Mouse (Mus musculus) lung, embryonic 14.5 days (tissue): ENCODE data around the gene Dusp1. TPM values are rescaled to one million over a fixed set of nuclear protein-coding genes. Genes with fewer than 3 reads are reported as not detected.

Experiments used
- ATAC-seq: fragments of 200-750 bp; cut with Nextera tagmentation; 2 replicates; pipeline ENCODE4 v1.8.0; 2017; ENCODE audit warnings: mild to moderate bottlenecking, moderate TSS enrichment, moderate library complexity; ENCODE audit not compliant: insufficient read depth
- DNase-seq: peaks from one replicate; pipeline ENCODE4 v3.0.0-alpha.2; 2015
- H3K27ac ChIP-seq: fragments of 300-500 bp; sonication (generic); 2 replicates; pipeline ENCODE4 v1.5.1; 2014; ENCODE audit warnings: low read depth, mild to moderate bottlenecking, moderate library complexity
- H3K27me3 ChIP-seq: fragments of 300-500 bp; sonication (generic); 2 replicates; pipeline ENCODE4 v1.6.1; 2014; ENCODE audit warnings: low read length, control low read depth; ENCODE audit not compliant: insufficient read depth
- H3K36me3 ChIP-seq: fragments of 300-500 bp; sonication (generic); 2 replicates; pipeline ENCODE4 v1.6.1; 2014; ENCODE audit warnings: control low read depth; ENCODE audit not compliant: insufficient read depth
- H3K4me1 ChIP-seq: fragments of 300-500 bp; sonication (generic); 2 replicates; pipeline ENCODE4 v1.6.1; 2014; ENCODE audit warnings: antibody characterized with exemption, control low read depth; ENCODE audit not compliant: insufficient read depth
- H3K4me2 ChIP-seq: fragments of 300-500 bp; sonication (generic); 2 replicates; pipeline ENCODE4 v1.6.1; 2014; ENCODE audit warnings: mild to moderate bottlenecking
- H3K4me3 ChIP-seq: fragments of 300-500 bp; sonication (generic); 2 replicates; pipeline ENCODE4 v1.5.1; 2014; ENCODE audit warnings: low read depth, low read length
- H3K9ac ChIP-seq: fragments of 300-500 bp; sonication (generic); 2 replicates; pipeline ENCODE4 v1.6.1; 2014
- H3K9me3 ChIP-seq: fragments of 300-500 bp; sonication (generic); 2 replicates; pipeline ENCODE4 v1.6.1; 2016; ENCODE audit warnings: low read depth, low read length, control low read depth
- CTCF ChIP-seq: IDR thresholded peaks from 2 replicates; pipeline ENCODE4 v1.5.1; 2016; ENCODE audit warnings: antibody characterized with exemption, low read depth
- WGBS: fragments of 180-500 bp; shearing (Covaris S2); extraction: QIAGEN DNeasy Blood & Tissue Kit; methylation state at CpG from one replicate; pipeline ENCODE4 v1.1.7; 2014; 5-methylcytosine and 5-hydroxymethylcytosine counted together
- polyA plus RNA-seq: library from polyadenylated mRNA; unstranded; fragments of >200 nt; fragmentation: Nextera tagmentation; extraction: Ambion mirVana; gene quantifications from 2 replicates; pipeline ENCODE4 v1.2.1, GENCODE M21; 2014

The Dusp1 gene
- polyA plus RNA-seq, 1 experiment from 2014 or later = 24.5 TPM

- Histone ChIP-seq H3K36me3 (no peaks in the 10 kb centered on the region), H3K4me3 (no peak overlapping the region), H3K4me1 (no peaks in the 10 kb centered on the region), H3K27me3 (no peaks in the 10 kb centered on the region), H3K9ac (no peak overlapping the region), H3K4me2 (no peak overlapping the region), H3K27ac (no peak overlapping the region), H3K9me3 (no peaks in the 10 kb centered on the region)
- WGBS = 64% methylated on average over 7 of the region's 7 CpGs
- DNase-seq = no peak
- TF ChIP-seq CTCF = no peak
- no peak for ATAC-seq
Measured at GRCm38 (mm10) chr17:26525316-26525715, 36.6 kb downstream of the Dusp1 start.

GRCm38 (mm10) chr17:26524801-26525200 is 37.1 kb downstream of the Dusp1 start:
- TF ChIP-seq CTCF = no peak
- H3K9ac ChIP-seq = no peak overlapping the region
- DNase-seq (no peak), ATAC-seq (no peak)
- H3K4me2 ChIP-seq = no peak overlapping the region
- H3K27ac ChIP-seq = no peak overlapping the region
- no peaks in the 10 kb centered on the region for H3K27me3 ChIP-seq
- no peaks in the 10 kb centered on the region for H3K36me3 ChIP-seq
- WGBS = 87% methylated on average over 4 of the region's 4 CpGs
- H3K4me1 ChIP-seq = no peaks in the 10 kb centered on the region
- H3K4me3 ChIP-seq = no peak overlapping the region
- no peaks in the 10 kb centered on the region for H3K9me3 ChIP-seq

- H3K4me3 ChIP-seq = no peak overlapping the region
- no peak overlapping the region for H3K4me2 ChIP-seq
- H3K9ac ChIP-seq = no peak overlapping the region
- no peak overlapping the region for H3K27ac ChIP-seq
- DNase-seq = no peak
- no peak for TF ChIP-seq CTCF
- H3K4me1 ChIP-seq = no peaks in the 10 kb centered on the region
- ATAC-seq = no peak
- no peaks in the 10 kb centered on the region for H3K36me3 ChIP-seq
- no peaks in the 10 kb centered on the region for H3K27me3 ChIP-seq
- no peaks in the 10 kb centered on the region for H3K9me3 ChIP-seq
Measured at GRCm38 (mm10) chr17:26524316-26524715, 37.6 kb downstream of the Dusp1 start.

GRCm38 (mm10) chr17:26522711-26523110 is 39.2 kb downstream of the Dusp1 start:
- ATAC-seq = no peak
- H3K4me1 ChIP-seq = no peaks in the 10 kb centered on the region

GRCm38 (mm10) chr17:26518306-26518705 is 43.6 kb downstream of the Dusp1 start:
- TF ChIP-seq CTCF = no peak
- WGBS = 75% methylated on average over 3 of the region's 3 CpGs

More at GRCm38 (mm10) chr17:26522711-26523110, 39.2 kb downstream of the Dusp1 start:
- TF ChIP-seq CTCF = no peak
- DNase-seq = no peak
- H3K27ac ChIP-seq = no peak overlapping the region
- no peaks in the 10 kb centered on the region for H3K9me3 ChIP-seq
- no peak overlapping the region for H3K9ac ChIP-seq
- 0 out of 2 replicates have a peak, but pooled peaks cover 4% of the 10 kb centered on the region for H3K27me3 ChIP-seq
- no peaks in the 10 kb centered on the region for H3K36me3 ChIP-seq
- WGBS = 52% methylated on average over 4 of the region's 4 CpGs
- no peak overlapping the region for H3K4me2 ChIP-seq
- no peak overlapping the region for H3K4me3 ChIP-seq

GRCm38 (mm10) chr17:26515675-26516074 is 46.3 kb downstream of the Dusp1 start:
- no peak overlapping the region for H3K9ac ChIP-seq
- WGBS = 66% methylated on average over 4 of the region's 4 CpGs
- H3K4me1 ChIP-seq = peaks cover 7% of the 10 kb centered on the region; the same call in 1 of the 2 replicates
- TF ChIP-seq CTCF = no peak
- H3K4me3 ChIP-seq = no peak overlapping the region
- no peak overlapping the region for H3K27ac ChIP-seq
- no peaks in the 10 kb centered on the region for H3K9me3 ChIP-seq
- 0 out of 2 replicates have a peak, but pooled peaks cover 4% of the 10 kb centered on the region for H3K27me3 ChIP-seq
- ATAC-seq (no peak), DNase-seq (no peak)
- no peaks in the 10 kb centered on the region for H3K36me3 ChIP-seq
- H3K4me2 ChIP-seq = no peak overlapping the region

More at GRCm38 (mm10) chr17:26518306-26518705, 43.6 kb downstream of the Dusp1 start:
- H3K36me3 ChIP-seq = no peaks in the 10 kb centered on the region
- no peak for ATAC-seq
- H3K4me1 ChIP-seq = no peaks in the 10 kb centered on the region
- H3K4me3 ChIP-seq = no peak overlapping the region
- no peak overlapping the region for H3K27ac ChIP-seq
- 0 out of 2 replicates have a peak, but pooled peaks cover 4% of the 10 kb centered on the region for H3K27me3 ChIP-seq
- H3K9me3 ChIP-seq = no peaks in the 10 kb centered on the region
- H3K4me2 ChIP-seq = no peak overlapping the region
- no peak for DNase-seq
- H3K9ac ChIP-seq = no peak overlapping the region

GRCm38 (mm10) chr17:26514581-26515030 is 47.3 kb downstream of the Dusp1 start:
- Histone ChIP-seq H3K4me2 (no peak overlapping the region), H3K27ac (no peak overlapping the region; the same call in 1 of the 2 replicates), H3K36me3 (no peaks in the 10 kb centered on the region), H3K9ac (no peak overlapping the region), H3K4me1 (peaks cover 7% of the 10 kb centered on the region; the same call in 1 of the 2 replicates), H3K4me3 (no peak overlapping the region), H3K9me3 (no peaks in the 10 kb centered on the region), H3K27me3 (0 out of 2 replicates have a peak, but pooled peaks cover 4% of the 10 kb centered on the region)
- WGBS = 75% methylated on average over 3 of the region's 3 CpGs
- DNase-seq (no peak), ATAC-seq (no peak)
- TF ChIP-seq CTCF = no peak
